Mouse (Mus musculus): ENCODE results near the gene Acvr1c. TPM values are rescaled to one million over a fixed set of nuclear protein-coding genes. Genes with fewer than 3 reads are reported as not detected.

Gene Acvr1c
- polyA plus RNA-seq, 1 experiment from 2014 or later, result 0.11 TPM

DNA sequence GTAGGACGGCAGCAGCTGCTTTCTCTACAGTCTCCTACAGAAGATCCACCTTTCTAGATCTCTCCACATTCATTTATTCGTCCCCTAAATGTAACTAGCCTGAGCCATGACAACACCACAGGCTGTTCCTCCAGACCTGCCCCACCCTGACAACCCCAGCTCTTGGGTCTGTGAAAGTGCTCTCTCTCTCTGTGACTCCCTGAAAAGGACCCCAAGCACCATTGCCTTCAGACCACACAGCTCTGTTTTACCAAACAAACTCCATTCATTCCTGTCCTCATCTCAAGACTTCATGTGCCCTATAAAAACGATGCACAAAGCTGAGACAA is 401 bp upstream of the Acvr1c start:
- Histone ChIP-seq H3K4me3 (ENCODE audit: low read depth, low read length) (no peak overlapping the region), H3K4me1 (replicated peaks; ENCODE audit: control insufficient read depth, insufficient read depth, low read length) (no peaks in the 10 kb centered on the region), H3K9ac (ENCODE audit: low read depth, low read length) (no peak overlapping the region), H3K36me3 (ENCODE audit: control insufficient read depth, insufficient read depth, low read length) (no peaks in the 10 kb centered on the region), H3K27me3 (replicated peaks; ENCODE audit: control insufficient read depth, insufficient read depth, low read length) (peaks cover 18% of the 10 kb centered on the region), H3K9me3 (ENCODE audit: control insufficient read depth, low read length) (no peaks in the 10 kb centered on the region), H3K27ac (ENCODE audit: low read depth, low read length) (no peak overlapping the region), H3K4me2 (peak overlapping the region; percentile 95)
- WGBS, result 19% methylated on average over 3 of the region's 3 CpGs
- no peak for ATAC-seq (replicated peaks; ENCODE audit: low FRiP score)
- DNase-seq (ENCODE audit: low spot score), result no peak

DNA sequence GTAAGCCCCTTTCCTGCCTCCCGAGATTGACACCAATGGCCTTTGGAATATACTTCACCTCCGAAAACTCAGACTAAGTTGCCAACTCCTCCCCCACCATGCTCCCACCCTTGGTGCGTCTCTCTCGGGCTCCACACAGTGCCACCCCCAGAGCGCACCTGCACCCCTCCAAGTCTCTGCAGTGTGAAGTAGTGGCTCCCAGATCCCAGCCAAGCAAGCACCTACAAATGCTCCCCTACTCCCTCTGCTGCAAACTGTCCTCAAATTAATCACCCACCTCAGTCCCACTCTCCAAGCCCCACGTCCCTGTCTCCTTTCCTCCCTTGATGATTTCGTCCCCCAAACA is 654 bp downstream of the Acvr1c start:
- H3K9ac ChIP-seq (ENCODE audit: low read depth, low read length), result no peak overlapping the region
- no peaks in the 10 kb centered on the region for H3K9me3 ChIP-seq (ENCODE audit: control insufficient read depth, low read length)
- peak overlapping the region; percentile 56 for H3K4me3 ChIP-seq (ENCODE audit: low read depth, low read length)
- H3K36me3 ChIP-seq (ENCODE audit: control insufficient read depth, insufficient read depth, low read length), result no peaks in the 10 kb centered on the region
- peak overlapping the region; percentile 95 for H3K4me2 ChIP-seq
- peaks cover 18% of the 10 kb centered on the region for H3K27me3 ChIP-seq (replicated peaks; ENCODE audit: control insufficient read depth, insufficient read depth, low read length)
- no peak; the same call in 1 of the 2 replicates for ATAC-seq (replicated peaks; ENCODE audit: low FRiP score)
- DNase-seq (ENCODE audit: low spot score), result peak; percentile 32
- 3% methylated on average over 7 of the region's 7 CpGs for WGBS
- no peaks in the 10 kb centered on the region for H3K4me1 ChIP-seq (replicated peaks; ENCODE audit: control insufficient read depth, insufficient read depth, low read length)
- no peak overlapping the region for H3K27ac ChIP-seq (ENCODE audit: low read depth, low read length)

DNA sequence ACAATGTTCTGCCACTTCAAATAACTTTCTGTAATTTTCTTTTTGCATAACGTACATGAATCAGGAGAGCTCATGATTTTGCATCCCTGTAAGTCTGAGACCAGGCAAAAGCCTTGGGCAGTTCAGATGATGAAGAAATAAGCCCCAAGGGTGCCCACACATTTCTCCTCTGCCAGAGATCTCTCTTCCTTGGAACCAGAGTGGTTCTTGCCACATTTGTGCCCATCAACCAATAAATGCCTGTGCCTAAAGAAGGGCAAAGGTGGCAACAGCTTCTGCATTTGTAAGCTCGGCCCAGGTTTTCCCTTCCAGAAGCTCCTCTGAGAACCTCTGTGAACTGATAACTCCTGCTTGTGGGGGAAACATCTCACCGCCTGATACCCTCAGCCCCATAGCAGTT is 3.3 kb downstream of the Acvr1c start:
- Histone ChIP-seq H3K27me3 (replicated peaks; ENCODE audit: control insufficient read depth, insufficient read depth, low read length) (peaks cover 18% of the 10 kb centered on the region), H3K27ac (ENCODE audit: low read depth, low read length) (no peak overlapping the region), H3K4me3 (ENCODE audit: low read depth, low read length) (no peak overlapping the region), H3K36me3 (ENCODE audit: control insufficient read depth, insufficient read depth, low read length) (no peaks in the 10 kb centered on the region), H3K9me3 (ENCODE audit: control insufficient read depth, low read length) (no peaks in the 10 kb centered on the region), H3K9ac (ENCODE audit: low read depth, low read length) (no peak overlapping the region), H3K4me1 (replicated peaks; ENCODE audit: control insufficient read depth, insufficient read depth, low read length) (no peaks in the 10 kb centered on the region), H3K4me2 (no peak overlapping the region)
- 78% methylated on average over 3 of the region's 3 CpGs for WGBS
- ATAC-seq (replicated peaks; ENCODE audit: low FRiP score) (no peak), DNase-seq (ENCODE audit: low spot score) (no peak)

DNA sequence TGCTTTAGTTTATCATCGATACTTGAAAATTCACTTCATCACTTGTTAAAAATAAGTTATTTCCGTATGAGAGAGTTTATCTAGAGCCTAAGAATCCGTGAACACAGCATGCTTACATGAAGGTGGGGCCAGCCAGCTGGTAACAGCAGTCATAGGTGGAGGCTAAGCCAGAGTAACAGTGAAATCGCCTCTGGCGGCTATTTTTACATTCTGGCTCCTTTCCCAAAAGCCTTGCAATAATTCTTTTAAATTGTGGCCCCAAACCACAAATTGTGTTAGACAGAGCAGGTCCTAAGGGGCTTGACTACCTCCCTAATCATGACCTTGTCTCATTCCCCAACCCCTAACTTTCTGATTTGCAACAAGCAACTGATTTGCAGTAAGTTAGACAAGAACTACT is 4.8 kb downstream of the Acvr1c start:
- Histone ChIP-seq H3K4me1 (replicated peaks; ENCODE audit: control insufficient read depth, insufficient read depth, low read length) (no peaks in the 10 kb centered on the region), H3K4me3 (ENCODE audit: low read depth, low read length) (no peak overlapping the region), H3K27me3 (replicated peaks; ENCODE audit: control insufficient read depth, insufficient read depth, low read length) (peaks cover 14% of the 10 kb centered on the region), H3K9me3 (ENCODE audit: control insufficient read depth, low read length) (no peaks in the 10 kb centered on the region), H3K27ac (ENCODE audit: low read depth, low read length) (no peak overlapping the region), H3K4me2 (no peak overlapping the region), H3K9ac (ENCODE audit: low read depth, low read length) (no peak overlapping the region), H3K36me3 (ENCODE audit: control insufficient read depth, insufficient read depth, low read length) (no peaks in the 10 kb centered on the region)
- 72% methylated on average over 5 of the region's 5 CpGs for WGBS
- ATAC-seq (replicated peaks; ENCODE audit: low FRiP score), result no peak
- DNase-seq (ENCODE audit: low spot score), result no peak

- Histone ChIP-seq H3K36me3 (ENCODE audit: control insufficient read depth, insufficient read depth, low read length) (no peaks in the 10 kb centered on the region), H3K27ac (ENCODE audit: low read depth, low read length) (no peak overlapping the region), H3K27me3 (replicated peaks; ENCODE audit: control insufficient read depth, insufficient read depth, low read length) (no peaks in the 10 kb centered on the region), H3K9me3 (ENCODE audit: control insufficient read depth, low read length) (no peaks in the 10 kb centered on the region), H3K4me3 (ENCODE audit: low read depth, low read length) (no peak overlapping the region), H3K4me2 (no peak overlapping the region), H3K4me1 (replicated peaks; ENCODE audit: control insufficient read depth, insufficient read depth, low read length) (no peaks in the 10 kb centered on the region), H3K9ac (ENCODE audit: low read depth, low read length) (no peak overlapping the region)
- no peak for ATAC-seq (replicated peaks; ENCODE audit: low FRiP score)
- 84% methylated on average over 2 of the region's 2 CpGs for WGBS
- no peak for DNase-seq (ENCODE audit: low spot score)
These were observed 7.0 kb downstream of the Acvr1c start for GRCm38 (mm10) chr2:58350657-58351056.

DNA sequence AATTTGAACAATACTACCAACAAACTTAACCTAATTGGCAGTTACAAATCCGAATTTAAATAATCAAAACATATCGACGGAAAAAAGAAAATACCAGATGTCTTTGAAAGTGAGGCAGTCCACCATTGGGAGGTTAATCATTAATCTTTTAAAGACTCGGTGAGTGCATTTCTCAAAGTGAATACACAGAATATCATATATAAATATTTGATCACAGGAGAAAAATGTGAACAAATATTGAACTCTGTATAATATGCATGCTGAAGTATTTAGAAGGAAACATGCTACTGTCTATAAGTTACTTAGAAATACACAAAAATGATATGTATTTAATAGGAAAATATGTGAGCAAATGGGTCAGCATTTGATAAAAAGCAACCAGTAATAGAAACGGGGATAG is 21.0 kb downstream of the Acvr1c start:
- Histone ChIP-seq H3K9me3 (ENCODE audit: control insufficient read depth, low read length) (no peaks in the 10 kb centered on the region), H3K4me1 (replicated peaks; ENCODE audit: control insufficient read depth, insufficient read depth, low read length) (no peaks in the 10 kb centered on the region), H3K36me3 (ENCODE audit: control insufficient read depth, insufficient read depth, low read length) (no peaks in the 10 kb centered on the region), H3K4me2 (no peak overlapping the region), H3K27me3 (replicated peaks; ENCODE audit: control insufficient read depth, insufficient read depth, low read length) (no peaks in the 10 kb centered on the region), H3K9ac (ENCODE audit: low read depth, low read length) (no peak overlapping the region), H3K4me3 (ENCODE audit: low read depth, low read length) (no peak overlapping the region), H3K27ac (ENCODE audit: low read depth, low read length) (no peak overlapping the region)
- DNase-seq (ENCODE audit: low spot score), result no peak
- 77% methylated on average over 5 of the region's 5 CpGs for WGBS
- no peak for ATAC-seq (replicated peaks; ENCODE audit: low FRiP score)

DNA sequence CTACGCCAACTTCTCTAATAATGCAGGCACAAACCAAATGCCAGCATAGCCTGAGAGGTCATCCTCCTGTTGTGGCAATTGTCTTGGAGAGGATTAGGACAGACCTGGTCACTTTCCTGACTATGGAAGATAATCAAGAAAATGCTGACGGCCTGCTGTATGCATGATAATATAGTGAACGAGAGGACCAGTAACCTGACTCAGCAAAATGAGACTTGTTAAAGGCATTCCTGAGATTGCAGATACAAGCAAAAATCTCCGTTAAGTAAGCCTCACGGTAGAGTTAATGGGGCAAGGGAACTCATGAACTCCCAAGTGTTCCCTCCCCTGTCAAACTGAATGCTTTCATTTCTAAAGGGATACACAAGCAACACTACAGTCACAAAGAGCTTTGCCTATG is 28.1 kb downstream of the Acvr1c start:
- 75% methylated on average over 5 of the region's 5 CpGs for WGBS
- Histone ChIP-seq H3K27me3 (replicated peaks; ENCODE audit: control insufficient read depth, insufficient read depth, low read length) (no peaks in the 10 kb centered on the region), H3K27ac (ENCODE audit: low read depth, low read length) (no peak overlapping the region), H3K9ac (ENCODE audit: low read depth, low read length) (no peak overlapping the region), H3K4me2 (no peak overlapping the region), H3K36me3 (ENCODE audit: control insufficient read depth, insufficient read depth, low read length) (no peaks in the 10 kb centered on the region), H3K9me3 (ENCODE audit: control insufficient read depth, low read length) (no peaks in the 10 kb centered on the region), H3K4me3 (ENCODE audit: low read depth, low read length) (no peak overlapping the region), H3K4me1 (replicated peaks; ENCODE audit: control insufficient read depth, insufficient read depth, low read length) (no peaks in the 10 kb centered on the region)
- ATAC-seq (replicated peaks; ENCODE audit: low FRiP score), result no peak
- no peak for DNase-seq (ENCODE audit: low spot score)

DNA sequence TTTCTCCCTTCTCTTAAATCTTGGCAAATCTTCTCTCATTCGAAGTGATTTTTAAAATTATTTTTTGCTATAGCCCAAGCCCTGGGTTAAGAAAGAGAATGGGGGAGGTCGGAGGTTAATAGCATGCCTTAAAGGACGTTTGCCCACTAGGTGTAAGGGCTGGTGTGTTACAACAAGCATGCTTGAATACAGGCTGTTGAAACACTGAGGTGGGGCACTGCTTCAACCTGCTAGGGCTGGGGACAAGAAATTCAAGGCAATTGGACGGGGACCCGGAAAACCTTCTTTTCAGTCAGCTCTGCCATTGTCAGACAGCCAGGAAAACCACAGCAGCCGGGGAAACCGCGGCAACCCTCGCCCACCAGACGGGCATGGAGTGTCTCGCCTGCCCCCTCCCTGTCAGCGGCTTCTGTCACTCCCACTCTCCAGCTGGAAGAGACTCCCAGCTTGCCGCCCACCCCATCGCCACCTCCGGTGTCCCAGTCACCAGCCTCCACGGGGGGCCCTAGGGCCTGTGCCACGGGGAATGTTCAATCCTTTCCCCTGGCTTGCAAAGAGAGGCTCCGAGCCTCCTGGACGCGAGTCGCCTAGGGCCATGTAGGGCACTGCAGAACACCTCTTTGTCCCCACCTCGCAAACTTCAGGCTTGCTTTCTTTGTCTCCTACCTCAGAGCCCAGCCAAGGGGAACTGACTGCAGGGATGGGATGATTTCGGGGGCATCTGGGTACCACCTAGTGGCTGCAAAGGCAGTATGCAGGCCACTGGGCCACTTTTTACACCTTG is 33.4 kb downstream of the Acvr1c start:
- Histone ChIP-seq H3K4me2 (peak overlapping the region; percentile 70), H3K4me1 (replicated peaks; ENCODE audit: control insufficient read depth, insufficient read depth, low read length) (no peaks in the 10 kb centered on the region), H3K9ac (ENCODE audit: low read depth, low read length) (peak overlapping the region; percentile 34; the same call in 1 of the 2 replicates), H3K9me3 (ENCODE audit: control insufficient read depth, low read length) (no peaks in the 10 kb centered on the region), H3K4me3 (ENCODE audit: low read depth, low read length) (peak overlapping the region; percentile 44), H3K27me3 (replicated peaks; ENCODE audit: control insufficient read depth, insufficient read depth, low read length) (no peaks in the 10 kb centered on the region), H3K36me3 (ENCODE audit: control insufficient read depth, insufficient read depth, low read length) (no peaks in the 10 kb centered on the region), H3K27ac (ENCODE audit: low read depth, low read length) (no peak overlapping the region)
- ATAC-seq (replicated peaks; ENCODE audit: low FRiP score), result peak; percentile 66
- 11% methylated on average over 23 of the region's 23 CpGs for WGBS
- peak; percentile 34 for DNase-seq (ENCODE audit: low spot score)

DNA sequence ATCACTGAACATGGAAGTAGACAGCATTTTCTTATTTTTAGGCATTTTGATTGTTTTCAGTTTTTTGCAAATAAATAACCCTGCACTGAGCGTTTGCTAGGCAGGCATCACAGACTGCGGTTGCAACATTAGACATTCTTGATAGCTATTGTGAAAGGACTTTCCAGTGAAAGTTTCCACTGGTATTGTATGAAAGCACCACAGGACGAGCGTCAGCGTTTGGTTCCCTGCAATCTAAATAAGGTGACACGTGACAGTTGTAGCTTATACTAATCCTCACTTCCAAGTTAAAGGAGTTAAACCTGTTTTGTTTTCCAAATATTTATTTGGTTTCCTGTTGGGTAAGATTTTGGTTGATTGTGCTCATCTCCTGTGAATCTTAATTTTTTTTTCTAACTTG is 34.4 kb downstream of the Acvr1c start:
- 79% methylated on average over 6 of the region's 6 CpGs for WGBS
- Histone ChIP-seq H3K4me2 (no peak overlapping the region), H3K4me1 (replicated peaks; ENCODE audit: control insufficient read depth, insufficient read depth, low read length) (no peaks in the 10 kb centered on the region), H3K27ac (ENCODE audit: low read depth, low read length) (no peak overlapping the region), H3K9ac (ENCODE audit: low read depth, low read length) (no peak overlapping the region), H3K4me3 (ENCODE audit: low read depth, low read length) (no peak overlapping the region), H3K27me3 (replicated peaks; ENCODE audit: control insufficient read depth, insufficient read depth, low read length) (no peaks in the 10 kb centered on the region), H3K9me3 (ENCODE audit: control insufficient read depth, low read length) (no peaks in the 10 kb centered on the region), H3K36me3 (ENCODE audit: control insufficient read depth, insufficient read depth, low read length) (no peaks in the 10 kb centered on the region)
- ATAC-seq (replicated peaks; ENCODE audit: low FRiP score), result no peak
- no peak for DNase-seq (ENCODE audit: low spot score)

Data from liver, embryonic 11.5 days (tissue).